Mouse (Mus musculus) right cerebral cortex, postnatal 14 days (tissue): ENCODE measurements around the gene Dhh.

Experiments
- DNase-seq: peaks from one replicate; pipeline ENCODE4 v3.0.0; 2022

Dhh gene

DNA sequence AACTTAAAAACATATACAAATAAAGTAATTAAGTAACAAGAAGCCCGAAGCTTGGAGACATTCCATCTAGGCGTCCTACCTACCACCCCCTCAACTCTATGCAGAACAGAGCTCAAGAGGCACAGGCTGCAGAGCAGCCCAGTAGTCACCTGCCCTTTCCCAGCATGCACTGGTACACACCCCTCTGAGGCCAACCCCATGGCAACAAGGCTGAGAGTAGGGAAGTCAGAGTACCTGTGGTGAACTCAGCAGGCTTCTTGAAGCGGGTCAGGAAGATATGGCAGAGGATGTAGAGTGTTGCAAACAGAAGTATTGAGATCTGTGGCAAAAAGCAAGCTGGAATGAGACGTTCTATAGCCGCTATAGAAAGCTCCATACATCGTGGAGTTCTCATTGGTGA lies 16.6 kb upstream of the Dhh start:
- no peak for DNase-seq

DNA sequence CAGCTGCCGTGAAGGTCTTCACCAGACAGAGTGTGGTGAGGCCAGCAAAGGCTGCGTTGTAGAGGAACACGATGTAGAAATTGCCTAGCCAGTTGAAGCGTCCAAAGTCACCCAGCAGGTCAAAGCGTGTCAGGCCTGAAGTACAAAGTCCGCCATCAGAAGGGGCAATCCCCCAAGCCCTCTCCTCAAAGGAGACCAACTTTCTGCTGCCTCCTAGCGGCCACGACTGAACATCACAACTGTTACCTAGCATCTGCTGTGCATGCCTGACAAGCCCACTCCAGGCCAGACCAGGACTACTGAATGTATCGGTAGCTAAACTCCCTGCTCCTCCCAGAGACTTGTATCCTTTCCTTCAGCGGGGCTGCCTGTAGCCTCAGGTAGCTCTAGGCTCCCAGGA lies 6.4 kb upstream of the Dhh start:
- DNase-seq: no peak

DNA sequence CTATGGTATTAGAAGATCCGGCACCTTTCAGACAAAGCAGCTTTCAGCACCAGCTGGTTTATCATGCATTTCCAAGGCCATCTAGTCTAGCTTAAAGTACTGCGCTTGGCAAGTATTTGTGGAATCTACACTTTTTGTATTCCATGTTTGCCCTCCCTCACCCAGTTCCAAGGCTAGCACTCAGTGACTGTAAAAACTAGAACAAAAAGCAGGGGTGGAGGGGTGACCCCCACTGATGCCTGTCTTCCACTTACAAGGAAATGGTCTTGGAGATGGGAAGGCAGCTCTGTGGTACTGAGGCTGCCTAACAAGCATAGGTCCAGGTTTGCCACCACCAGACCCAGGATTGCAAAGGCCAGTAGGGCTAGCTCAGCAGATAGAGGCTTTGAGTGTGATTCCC lies 4.3 kb upstream of the Dhh start:
- DNase-seq: no peak

DNA sequence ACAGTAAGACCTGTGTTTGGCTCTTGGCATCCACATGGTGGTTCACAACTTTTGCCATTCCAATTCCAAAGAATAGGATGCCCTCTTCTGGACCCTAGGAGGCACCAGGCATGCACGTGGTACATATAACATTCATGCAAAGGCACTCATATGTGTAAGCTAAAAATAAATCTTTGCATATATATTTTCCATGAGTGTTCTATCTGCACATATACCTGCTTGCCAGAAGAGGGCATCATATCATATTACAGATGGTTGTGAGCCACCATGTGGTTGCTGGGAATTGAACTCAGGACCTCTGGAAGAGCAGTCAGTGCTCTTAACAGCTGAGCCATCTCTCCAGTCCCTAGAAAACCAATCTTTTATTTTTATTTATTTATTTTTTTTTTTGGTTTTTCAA lies 3.2 kb upstream of the Dhh start:
- no peak for DNase-seq

DNA sequence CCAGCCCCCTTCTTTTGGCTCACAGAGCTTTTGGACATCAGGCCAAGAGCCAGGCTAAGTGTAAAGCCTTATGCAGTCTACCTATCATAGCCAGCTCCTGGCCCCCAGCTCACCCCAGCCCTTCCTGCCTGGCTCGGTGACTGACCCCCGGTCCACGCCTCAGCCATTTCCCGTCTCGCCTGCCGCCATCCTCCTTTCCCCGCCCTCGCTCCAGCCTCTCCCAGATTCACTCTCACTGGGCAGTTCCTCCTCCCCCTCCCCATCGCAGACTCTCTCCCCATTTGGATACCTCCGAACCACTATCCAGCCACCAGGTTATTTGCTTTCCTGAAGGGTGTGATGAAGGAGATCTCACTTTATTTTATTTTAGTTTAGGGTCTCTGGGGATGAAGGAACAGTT lies 845 bp downstream of the Dhh start:
- no peak for DNase-seq

DNA sequence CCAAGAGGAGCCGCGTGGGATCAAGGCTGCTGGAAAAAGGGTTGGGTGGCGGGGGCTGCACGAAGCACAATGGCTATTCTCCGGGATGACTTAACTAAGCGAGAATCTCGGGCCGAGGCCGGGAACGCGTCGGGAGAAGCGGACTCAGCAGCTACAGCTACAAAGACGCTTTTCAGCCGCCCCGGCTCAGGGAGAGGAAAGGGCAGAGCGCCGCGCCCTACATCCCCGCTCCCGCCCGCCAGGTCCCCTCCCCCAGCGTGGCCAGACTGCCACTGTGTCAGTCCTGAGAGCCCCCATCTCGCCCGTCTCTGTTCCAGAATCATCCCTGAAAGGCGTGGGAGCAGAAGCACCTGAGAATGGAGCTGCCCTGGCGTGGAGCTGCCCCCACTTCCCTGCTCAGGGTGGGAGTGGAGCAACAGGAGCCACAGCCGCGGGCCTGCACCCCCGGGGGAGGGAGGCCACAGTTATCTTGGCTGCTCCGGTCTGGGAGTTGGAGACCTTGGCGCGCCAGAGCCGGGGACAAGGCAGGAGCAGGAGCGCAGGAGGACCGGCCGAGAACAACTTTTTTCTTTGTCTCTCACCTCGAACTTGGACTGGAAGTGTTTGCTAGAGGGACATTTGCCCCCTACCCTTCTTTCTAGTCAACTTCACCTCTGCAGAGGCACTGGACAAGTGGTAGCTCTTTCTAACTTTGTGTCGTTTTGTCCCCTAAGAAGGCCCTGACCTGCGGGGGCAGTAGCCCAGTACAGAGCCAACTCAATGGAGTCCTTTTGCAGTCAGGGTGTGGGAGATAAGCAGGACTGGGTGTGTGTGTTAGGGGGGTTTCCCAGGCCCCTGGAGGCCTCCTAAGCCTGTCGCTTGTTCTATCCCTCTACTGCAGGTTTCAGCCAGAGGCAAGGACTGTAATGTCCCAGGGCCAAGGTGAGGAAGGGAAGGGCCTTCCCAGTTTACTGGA lies 2.4 kb downstream of the Dhh start:
- DNase-seq: peak; percentile 34

DNA sequence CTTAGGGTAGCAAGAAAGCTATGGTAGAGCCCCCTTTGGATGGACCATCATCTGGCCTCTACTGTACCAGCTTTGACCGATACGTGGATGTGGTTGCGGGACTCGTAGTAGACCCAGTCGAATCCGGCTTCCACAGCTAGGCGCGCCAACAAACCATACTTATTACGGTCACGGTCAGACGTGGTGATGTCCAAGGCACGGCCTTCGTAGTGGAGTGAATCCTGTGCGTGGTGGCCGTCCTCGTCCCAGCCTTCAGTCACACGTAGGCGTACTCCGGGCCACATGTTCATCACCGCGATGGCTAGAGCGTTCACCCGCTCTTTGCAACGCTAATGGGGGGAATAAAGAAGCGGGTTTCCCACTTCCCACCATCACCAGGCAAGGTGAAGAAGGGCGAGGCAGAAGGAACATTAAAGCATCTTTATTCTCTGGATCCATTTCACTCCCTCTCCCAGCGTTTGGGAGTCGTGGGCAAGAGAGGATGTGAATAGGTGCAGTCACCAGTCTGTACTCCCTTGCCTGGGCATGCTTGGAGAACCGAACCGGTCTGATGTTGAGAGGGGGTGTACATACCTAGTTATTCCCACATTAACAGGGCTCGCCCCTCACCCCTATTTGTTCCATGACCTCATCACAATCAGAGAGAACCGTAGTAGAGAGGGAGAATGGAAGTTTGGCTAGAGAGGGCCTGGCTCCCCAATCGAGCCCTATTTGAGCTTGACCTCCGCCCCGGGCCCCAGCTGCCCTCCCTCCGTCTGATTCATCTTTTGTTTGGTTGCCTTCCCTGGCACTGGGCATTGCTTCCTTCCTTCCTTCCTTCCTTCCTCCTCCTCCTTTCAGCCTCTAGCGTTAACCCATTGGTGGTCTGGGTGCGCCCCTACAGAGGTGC lies 3.4 kb downstream of the Dhh start:
- DNase-seq: no peak

DNA sequence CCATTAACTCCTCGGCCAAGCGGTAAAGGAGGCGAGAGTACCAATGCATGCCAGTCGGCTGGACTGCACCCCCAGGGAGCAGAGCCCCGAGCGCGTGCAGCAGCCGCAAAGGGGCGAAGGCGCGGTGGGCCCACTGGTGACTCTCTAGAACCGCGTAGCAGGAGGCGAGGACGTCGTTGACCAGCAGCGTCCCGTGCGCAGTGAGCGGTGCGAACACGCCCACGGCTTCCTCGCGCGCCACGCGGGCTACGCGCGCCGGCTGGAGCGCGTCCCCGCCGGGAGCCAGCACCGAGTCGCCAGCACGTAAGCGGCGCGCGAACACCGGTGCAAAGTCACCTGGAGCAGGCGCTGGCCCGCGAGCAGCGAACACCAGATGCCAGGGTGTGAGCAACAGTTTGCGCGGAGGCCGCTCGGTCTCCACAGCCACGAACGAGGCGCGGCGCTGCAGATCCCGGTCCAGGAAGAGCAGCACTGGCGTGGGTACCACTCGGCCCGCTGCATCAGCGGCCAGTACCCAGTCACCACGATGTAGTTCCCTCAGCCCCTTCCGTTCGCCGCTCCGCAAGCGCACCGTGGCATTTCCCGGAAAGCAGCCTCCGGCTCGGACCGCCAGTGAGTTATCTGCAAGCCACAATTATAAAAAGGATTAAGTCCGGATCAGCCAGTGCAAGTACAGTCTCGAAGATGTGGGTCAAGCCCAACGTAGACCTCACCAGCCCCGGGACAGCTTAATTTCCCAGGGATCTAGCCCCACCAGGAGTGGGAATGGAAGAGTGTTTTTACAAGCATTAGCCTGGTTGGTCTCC lies 4.2 kb downstream of the Dhh start, which contains the start of gene Rhebl1:
Gene Rhebl1 (minus strand): TSS at position 601 of the 806 bp plus-strand sequence.
- peak; percentile 49 for DNase-seq

DNA sequence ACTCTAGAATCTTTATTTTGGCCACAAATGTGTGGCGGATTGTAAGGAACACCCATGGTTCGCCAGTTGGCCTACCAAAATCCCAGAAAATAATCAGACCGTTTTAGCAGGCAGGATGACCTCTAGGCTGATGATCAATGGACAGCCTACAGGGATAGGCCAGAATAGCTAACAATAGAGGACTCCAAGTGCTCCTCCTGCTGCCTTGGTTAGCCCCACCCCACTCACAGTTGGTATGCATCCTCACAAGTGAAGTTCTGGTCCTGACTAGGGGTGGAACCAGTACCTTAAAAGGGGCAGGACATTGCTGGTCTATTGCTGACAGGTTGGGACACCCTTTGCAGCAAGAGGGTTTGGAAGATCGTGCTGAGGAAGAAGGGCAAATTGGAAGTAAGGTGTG lies 5.3 kb downstream of the Dhh start:
- DNase-seq: no peak

DNA sequence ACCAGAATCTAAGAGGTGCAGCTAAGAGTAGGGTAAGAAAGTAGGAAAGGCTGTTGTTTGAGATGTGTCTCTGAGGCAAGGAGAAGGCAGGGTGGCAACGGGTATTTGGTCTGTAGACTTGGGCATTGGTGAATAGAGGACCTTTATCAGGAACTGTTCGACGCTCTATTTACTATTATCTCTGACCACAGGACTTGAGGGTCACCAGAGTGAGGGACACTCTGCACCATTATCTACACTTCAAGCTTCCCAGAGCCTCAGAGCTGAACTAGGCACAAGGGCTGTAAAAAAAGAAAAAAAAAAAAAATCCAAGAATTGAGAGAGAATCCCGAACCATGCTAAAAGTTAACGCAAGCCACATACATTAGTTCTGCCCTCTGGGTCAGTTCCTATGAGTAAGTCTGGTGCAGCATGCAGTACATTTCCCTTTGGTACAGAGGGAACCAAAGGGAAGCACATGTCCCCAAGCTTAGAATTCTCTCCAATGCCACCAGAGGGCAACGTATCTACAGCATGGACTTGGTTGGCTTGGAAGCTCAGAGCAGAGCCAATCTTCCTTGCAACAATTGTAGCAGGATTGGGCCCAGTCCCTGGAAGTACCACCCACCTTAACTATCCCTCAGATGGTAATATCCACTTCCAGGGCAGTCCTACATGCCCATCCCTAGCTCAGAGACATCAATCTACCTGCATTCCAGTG lies 6.3 kb downstream of the Dhh start:
- DNase-seq: peak; percentile 48

DNA sequence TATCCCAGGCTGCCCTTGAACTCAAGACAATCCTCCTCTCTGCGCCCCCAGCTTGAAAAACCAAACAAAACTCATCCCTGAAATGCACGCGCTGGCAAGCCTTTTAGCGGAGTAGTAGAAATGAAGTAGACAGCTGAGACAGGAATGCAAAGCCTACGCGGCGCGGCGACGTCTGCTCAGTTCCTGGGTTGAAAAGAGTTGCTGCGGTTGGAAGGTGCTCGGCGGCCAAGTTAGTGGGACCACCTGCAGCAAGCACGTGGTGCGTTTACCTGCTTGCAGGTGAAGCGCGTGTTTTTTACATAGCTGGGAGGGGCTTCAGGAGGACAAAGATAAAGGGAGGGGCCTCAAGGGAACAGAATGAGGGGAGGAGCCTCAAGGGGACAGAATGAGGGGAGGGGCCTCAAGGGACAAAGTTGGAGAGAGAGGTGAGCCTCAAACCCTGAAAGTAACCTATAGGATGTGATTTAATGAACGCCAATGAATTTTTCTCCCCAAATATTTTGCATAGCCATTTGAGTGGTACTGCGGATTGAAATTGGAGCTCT lies 7.1 kb downstream of the Dhh start:
- peak; percentile 30 for DNase-seq

DNA sequence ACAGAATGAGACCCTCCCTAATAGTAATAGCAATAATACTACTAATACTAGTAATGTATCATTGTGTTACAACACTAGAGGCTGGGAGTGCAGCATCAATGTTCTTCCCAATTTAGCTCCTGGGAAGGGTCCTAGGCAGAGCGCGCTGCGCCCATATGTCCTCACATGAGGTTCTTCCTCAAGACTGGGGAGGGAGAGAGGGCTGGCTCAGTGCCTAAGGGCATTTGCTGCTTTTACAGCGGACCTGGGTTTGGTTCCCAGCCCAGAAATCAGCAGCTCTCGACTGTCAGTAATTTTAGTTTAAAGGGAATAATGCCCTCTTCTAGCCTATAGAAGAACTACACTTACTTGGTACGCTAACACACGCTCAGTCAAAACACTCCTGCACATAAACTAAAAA lies 10.8 kb downstream of the Dhh start:
- DNase-seq: no peak

DNA sequence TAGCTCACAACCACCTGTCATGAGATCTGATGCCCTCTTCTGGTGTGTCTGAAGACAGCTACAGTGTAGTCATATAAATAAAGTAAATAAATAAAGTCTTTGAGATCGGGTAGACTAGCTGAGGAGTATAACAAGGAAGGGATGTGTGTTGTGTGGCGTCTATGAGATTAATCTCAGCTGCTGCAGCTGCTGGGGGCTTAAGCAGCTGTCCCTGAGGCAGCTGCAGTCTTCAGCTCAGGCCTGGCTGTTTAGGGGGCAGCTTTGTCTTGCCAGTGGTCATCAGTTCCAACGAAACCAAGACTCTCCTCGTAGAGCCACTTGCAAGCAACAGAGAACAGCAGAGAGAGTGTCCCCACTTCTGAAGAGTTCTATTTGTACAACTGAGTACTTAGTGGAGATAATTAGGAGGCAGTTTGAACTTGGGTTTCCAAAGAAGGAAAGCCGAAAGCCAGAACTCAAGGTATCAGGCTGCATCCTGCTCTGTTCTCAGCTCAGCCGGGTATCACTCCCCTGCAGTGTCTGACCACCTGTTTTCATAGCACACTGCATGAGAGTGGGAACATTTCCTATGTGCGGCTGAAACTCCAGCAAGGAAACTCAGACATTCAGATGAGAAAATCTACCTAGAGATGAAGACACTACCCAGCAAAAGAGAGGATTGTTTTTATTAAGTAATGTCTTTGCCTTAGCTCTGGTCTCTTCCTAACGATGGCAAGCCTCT lies 11.5 kb downstream of the Dhh start:
- DNase-seq: no peak

DNA sequence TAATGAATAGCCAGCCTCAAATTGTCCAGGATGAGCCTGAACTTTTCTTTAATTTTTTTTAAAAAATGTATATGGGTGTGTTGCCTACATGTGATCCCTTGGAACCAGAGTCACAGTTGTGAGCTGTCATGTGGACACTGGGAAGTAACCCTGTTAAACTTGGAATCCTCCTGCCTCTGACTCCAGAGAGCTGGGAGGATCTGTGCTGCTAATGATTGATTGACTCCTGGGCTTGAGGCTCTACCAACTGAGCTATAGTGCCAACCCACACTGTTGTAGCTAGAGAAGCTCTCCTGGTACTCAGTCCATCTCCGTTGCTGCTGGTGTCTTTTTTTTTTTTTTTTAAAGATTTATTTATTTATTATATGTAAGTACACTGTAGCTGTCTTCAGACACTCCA lies 14.2 kb downstream of the Dhh start:
- DNase-seq: no peak

DNA sequence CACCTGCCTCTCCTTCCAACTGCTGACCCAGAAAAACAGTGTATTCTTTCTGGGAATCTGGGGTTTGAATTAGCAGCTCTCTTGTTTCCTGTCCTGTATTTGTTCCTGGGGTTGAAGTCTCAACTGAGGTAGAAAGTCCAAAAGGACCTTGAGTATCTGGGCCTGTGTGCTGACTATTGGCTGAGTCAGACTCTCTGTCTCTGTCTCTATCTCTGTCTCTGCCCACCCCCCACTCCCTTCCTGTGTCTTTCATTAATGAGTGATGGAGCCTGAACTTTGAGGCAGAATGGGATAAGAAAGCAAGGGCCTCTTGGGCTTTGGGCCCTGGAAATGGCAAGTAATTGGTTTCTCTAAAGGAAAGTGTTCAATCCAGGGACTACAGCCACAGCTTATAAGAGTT lies 14.7 kb downstream of the Dhh start:
- DNase-seq: no peak

DNA sequence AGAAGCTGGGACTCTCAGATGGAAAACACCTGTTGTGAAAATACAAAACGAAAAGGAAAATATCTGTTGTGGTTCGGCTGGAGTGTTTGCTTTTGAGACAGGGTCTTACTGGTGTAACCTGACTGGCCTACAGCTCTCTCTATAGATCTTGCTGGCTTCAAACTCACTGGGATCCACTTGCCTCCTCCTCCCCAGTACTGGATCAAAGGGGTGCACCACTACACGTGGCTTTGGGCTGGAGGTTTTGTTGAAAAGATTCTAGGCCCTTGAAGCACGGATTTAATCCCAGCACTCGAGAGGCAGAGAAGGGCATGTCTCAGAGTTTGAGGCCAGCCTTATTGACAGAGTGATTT lies 16.7 kb downstream of the Dhh start:
- no peak for DNase-seq

DNA sequence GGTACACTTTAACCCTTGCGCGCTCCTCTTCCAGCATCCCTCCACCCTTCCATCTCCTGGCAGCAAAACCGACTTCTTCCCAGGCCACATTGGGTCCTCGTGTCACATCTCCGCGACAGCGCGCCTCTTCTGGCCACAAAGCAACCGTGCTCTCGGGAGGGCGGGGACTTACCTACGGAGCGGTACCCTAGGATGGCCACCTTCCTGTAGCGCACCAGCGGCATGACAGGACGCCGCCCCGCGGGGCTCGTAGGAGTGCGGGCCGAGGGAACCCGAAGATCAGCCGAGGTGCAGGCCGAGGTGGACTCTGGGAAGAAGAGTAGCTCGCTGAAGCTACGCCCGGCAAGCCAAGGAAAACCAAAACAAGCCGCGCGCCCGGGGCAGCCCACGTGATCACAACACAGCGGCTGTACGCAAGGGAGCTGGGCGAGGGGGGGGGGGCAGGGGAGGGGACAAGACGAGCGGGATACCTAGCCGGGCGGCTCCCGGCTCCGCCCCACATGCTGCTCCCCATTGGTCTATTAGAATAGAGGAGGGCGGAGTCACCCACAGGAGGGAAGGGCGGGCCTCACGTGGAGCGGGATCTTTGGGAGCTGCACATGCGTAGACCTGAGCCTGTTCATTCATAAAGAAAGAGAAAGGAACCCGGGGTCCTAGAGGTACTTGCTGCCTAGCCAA lies 17.2 kb downstream of the Dhh start:
- DNase-seq: peak; percentile 86

DNA sequence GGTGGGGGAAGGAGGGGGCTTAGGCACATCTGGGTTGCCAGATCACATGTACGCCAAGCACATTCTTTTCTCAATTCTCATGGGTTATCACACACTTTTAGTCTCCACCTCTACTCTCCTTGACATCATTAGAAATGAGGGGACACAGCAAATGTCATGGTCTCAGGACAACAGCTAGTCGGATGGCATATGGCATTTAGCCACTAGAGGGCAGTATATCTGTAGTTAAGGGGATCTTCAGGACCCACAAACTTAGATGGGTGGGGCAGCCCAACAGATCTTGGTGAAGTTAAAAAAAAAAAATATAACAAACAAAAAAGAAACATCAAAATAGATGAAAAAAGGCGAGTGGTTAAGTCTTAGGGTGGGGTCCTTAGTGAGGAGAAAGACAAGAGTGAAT lies 21.0 kb downstream of the Dhh start:
- peak; percentile 52 for DNase-seq

DNA sequence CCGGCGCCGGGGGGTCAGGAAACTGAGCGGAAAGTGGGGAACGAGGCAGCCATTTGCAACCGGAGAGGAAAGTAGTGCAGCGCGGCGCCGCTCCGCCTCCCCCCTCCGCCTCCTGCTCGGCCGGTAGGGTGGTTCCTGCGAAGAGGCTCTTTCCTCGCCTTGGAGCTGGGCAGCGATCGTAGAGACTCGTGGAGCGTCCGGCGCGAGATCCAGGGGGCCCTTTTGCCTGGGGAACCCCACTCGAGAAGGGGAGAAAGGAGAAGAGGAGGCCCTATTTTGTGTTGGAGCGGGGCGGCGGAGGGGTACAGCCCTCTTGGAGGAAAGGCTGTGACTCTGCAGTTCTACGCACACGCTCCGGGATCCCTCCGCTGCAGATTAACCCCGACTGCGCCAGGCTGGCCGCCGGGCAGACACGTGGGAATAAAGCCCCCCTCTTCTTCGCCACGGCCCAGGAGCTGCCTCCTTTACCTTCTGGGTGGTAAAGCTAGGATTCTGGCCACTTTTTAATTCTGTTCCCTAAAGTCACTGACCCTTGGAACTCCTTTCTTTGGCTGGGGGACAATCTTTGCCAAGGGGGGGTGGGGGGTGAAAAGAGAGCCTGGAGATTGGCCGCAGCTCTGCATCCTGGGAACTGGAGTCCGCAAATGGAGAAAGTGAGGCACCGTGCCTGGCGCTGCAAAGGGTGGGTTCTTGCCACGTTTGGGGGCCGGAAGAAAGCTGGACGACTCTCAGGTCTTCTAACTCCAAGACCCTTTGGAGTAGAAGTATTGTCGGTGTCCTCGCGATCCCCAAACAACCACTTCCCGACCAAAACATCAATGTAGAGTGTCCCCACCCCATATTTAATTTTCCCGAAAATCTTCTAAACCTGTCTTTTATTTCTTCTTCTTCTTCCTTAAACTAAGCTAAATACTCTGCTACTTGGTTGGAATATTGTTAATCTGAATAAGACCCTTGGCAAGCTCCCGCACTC lies 26.1 kb downstream of the Dhh start:
- DNase-seq: peak; percentile 94
